Mouse (Mus musculus): ENCODE results near the gene Crip2.

Crip2 gene

GRCm38 (mm10) chr12:113176960-113177725 is 37.1 kb downstream of the Crip2 start:
- in situ Hi-C loops (cut with MseI, MboI), result no loop called here

- in situ Hi-C loops (cut with MseI, MboI), result no loop called here
These were observed 41.0 kb downstream of the Crip2 start for GRCm38 (mm10) chr12:113181020-113181419.

- in situ Hi-C loops (cut with MseI, MboI), result loop anchor here in 1 of 2 experiments (5.0 kb wide), 1 partner anchor 38 kb away; the partner anchor contains the start of gene Crip1
These were observed 44.9 kb downstream of the Crip2 start for GRCm38 (mm10) chr12:113184945-113185344.

GRCm38 (mm10) chr12:113185442-113186291 is 45.6 kb downstream of the Crip2 start, which contains the start of gene Tmem121:
Gene Tmem121, plus strand, starts transcription at chr12:113185930.
- in situ Hi-C loops (cut with MseI, MboI), result loop anchor here in 1 of 2 experiments (5.0 kb wide), 1 partner anchor 38 kb away; the partner anchor contains the start of gene Crip1

GRCm38 (mm10) chr12:113186326-113187010 is 46.4 kb downstream of the Crip2 start:
- in situ Hi-C loops (cut with MseI, MboI), result loop anchor here in 1 of 2 experiments (5.0 kb wide), 1 partner anchor 39 kb away; the partner anchor contains the start of gene Crip1

- in situ Hi-C loops (cut with MseI, MboI), result loop anchor here in 1 of 2 experiments (5.0 kb wide), 1 partner anchor 40 kb away; the partner anchor contains the start of gene Crip1
These were observed 47.0 kb downstream of the Crip2 start for GRCm38 (mm10) chr12:113187011-113187375.

- in situ Hi-C loops (cut with MseI, MboI), result loop anchor here in 1 of 2 experiments (5.0 kb wide), 1 partner anchor 40 kb away; the partner anchor contains the start of gene Crip1
These were observed 47.7 kb downstream of the Crip2 start for GRCm38 (mm10) chr12:113187584-113188295.

GRCm38 (mm10) chr12:113188349-113189055 is 48.5 kb downstream of the Crip2 start:
- in situ Hi-C loops (cut with MseI, MboI), result loop anchor here in 1 of 2 experiments (5.0 kb wide), 1 partner anchor 41 kb away; the partner anchor contains the start of gene Crip1

- in situ Hi-C loops (cut with MseI, MboI), result no loop called here
These were observed 53.4 kb downstream of the Crip2 start for GRCm38 (mm10) chr12:113193423-113193822.

Data from mouse trophoblast stem cell (cell line).